Mouse (Mus musculus): ENCODE measurements around the gene Fam183b.
A peak's percentile ranks its signal among the peaks of the same experiment; 100 is the strongest.
"Not testable (repeated sequence)": the region's sequence is repeated elsewhere in the genome, so short reads cannot be mapped to it uniquely, and the experiment has no call there.

The Fam183b gene

GRCm38 (mm10) chr11:58801558-58802228, at the start of gene Fam183b:
TSS of gene Fam183b (minus strand) at chr11:58801960.
- peak; percentile 78 for ATAC-seq (ENCODE audit: low TSS enrichment)

- ATAC-seq (ENCODE audit: low TSS enrichment), result no peak
These were observed 48.0 kb upstream of the Fam183b start for GRCm38 (mm10) chr11:58849731-58850130.

GRCm38 (mm10) chr11:58847636-58848035, 45.9 kb upstream of the Fam183b start:
- ATAC-seq (ENCODE audit: low TSS enrichment), result peak; percentile 27; the same call in 1 of the 2 replicates

- peak; percentile 100 for ATAC-seq (ENCODE audit: low TSS enrichment)
These were observed 45.2 kb upstream of the Fam183b start, which contains the start of gene Gm12258 for GRCm38 (mm10) chr11:58846919-58847461. TSS of gene Gm12258 (plus strand) at chr11:58847158.

GRCm38 (mm10) chr11:58838951-58839350, 37.2 kb upstream of the Fam183b start, which contains the start of gene Olfr311:
TSS of gene Olfr311 (plus strand) at chr11:58839251.
- ATAC-seq (ENCODE audit: low TSS enrichment), result not testable (repeated sequence)

GRCm38 (mm10) chr11:58832541-58832940, 30.8 kb upstream of the Fam183b start:
- ATAC-seq (ENCODE audit: low TSS enrichment), result not testable (repeated sequence)

- ATAC-seq (ENCODE audit: low TSS enrichment), result no peak
These were observed 28.0 kb upstream of the Fam183b start for GRCm38 (mm10) chr11:58829764-58830163.

GRCm38 (mm10) chr11:58828937-58829336, 27.2 kb upstream of the Fam183b start, which contains the start of gene Olfr312:
TSS of gene Olfr312 (plus strand) at chr11:58829237.
- not testable (repeated sequence) for ATAC-seq (ENCODE audit: low TSS enrichment)

GRCm38 (mm10) chr11:58815676-58816075, 13.9 kb upstream of the Fam183b start:
- ATAC-seq (ENCODE audit: low TSS enrichment), result no peak

GRCm38 (mm10) chr11:58814700-58815099, 12.9 kb upstream of the Fam183b start, which contains the start of gene Olfr313:
TSS of gene Olfr313 (plus strand) at chr11:58815000.
- not testable (repeated sequence) for ATAC-seq (ENCODE audit: low TSS enrichment)

- ATAC-seq (ENCODE audit: low TSS enrichment), result no peak
These were observed 10.2 kb upstream of the Fam183b start for GRCm38 (mm10) chr11:58812001-58812400.

- ATAC-seq (ENCODE audit: low TSS enrichment), result no peak
These were observed 2.6 kb upstream of the Fam183b start for GRCm38 (mm10) chr11:58804393-58804792.

GRCm38 (mm10) chr11:58803871-58804270, 2.1 kb upstream of the Fam183b start:
- ATAC-seq (ENCODE audit: low TSS enrichment), result no peak

GRCm38 (mm10) chr11:58799747-58800146, 2.0 kb downstream of the Fam183b start:
- peak; percentile 56; the same call in 1 of the 2 replicates for ATAC-seq (ENCODE audit: low TSS enrichment)

- peak; percentile 95 for ATAC-seq (ENCODE audit: low TSS enrichment)
These were observed 4.9 kb downstream of the Fam183b start for GRCm38 (mm10) chr11:58796850-58797249.

- no peak for ATAC-seq (ENCODE audit: low TSS enrichment)
These were observed 5.9 kb downstream of the Fam183b start for GRCm38 (mm10) chr11:58795856-58796255.

- no peak for ATAC-seq (ENCODE audit: low TSS enrichment)
These were observed 11.1 kb downstream of the Fam183b start for GRCm38 (mm10) chr11:58790646-58791045.

GRCm38 (mm10) chr11:58790053-58790452, 11.7 kb downstream of the Fam183b start:
- ATAC-seq (ENCODE audit: low TSS enrichment), result no peak

GRCm38 (mm10) chr11:58789532-58789931, 12.2 kb downstream of the Fam183b start:
- no peak for ATAC-seq (ENCODE audit: low TSS enrichment)

- ATAC-seq (ENCODE audit: low TSS enrichment), result no peak
These were observed 13.4 kb downstream of the Fam183b start for GRCm38 (mm10) chr11:58788346-58788745.

- no peak for ATAC-seq (ENCODE audit: low TSS enrichment)
These were observed 14.1 kb downstream of the Fam183b start for GRCm38 (mm10) chr11:58787651-58788050.

GRCm38 (mm10) chr11:58784182-58784581, 17.6 kb downstream of the Fam183b start:
- no peak for ATAC-seq (ENCODE audit: low TSS enrichment)

- ATAC-seq (ENCODE audit: low TSS enrichment), result no peak
These were observed 19.2 kb downstream of the Fam183b start, which contains the start of gene Olfr314 for GRCm38 (mm10) chr11:58782480-58783089. TSS of gene Olfr314 (plus strand) at chr11:58782952.
